Mouse (Mus musculus) testis, postnatal 14 days (tissue): ENCODE data around the gene Atrn.

Experiments used
- DNase-seq: peaks from one replicate; pipeline ENCODE4 v3.0.0; 2021; ENCODE audit warnings: low spot score

Atrn gene

DNA sequence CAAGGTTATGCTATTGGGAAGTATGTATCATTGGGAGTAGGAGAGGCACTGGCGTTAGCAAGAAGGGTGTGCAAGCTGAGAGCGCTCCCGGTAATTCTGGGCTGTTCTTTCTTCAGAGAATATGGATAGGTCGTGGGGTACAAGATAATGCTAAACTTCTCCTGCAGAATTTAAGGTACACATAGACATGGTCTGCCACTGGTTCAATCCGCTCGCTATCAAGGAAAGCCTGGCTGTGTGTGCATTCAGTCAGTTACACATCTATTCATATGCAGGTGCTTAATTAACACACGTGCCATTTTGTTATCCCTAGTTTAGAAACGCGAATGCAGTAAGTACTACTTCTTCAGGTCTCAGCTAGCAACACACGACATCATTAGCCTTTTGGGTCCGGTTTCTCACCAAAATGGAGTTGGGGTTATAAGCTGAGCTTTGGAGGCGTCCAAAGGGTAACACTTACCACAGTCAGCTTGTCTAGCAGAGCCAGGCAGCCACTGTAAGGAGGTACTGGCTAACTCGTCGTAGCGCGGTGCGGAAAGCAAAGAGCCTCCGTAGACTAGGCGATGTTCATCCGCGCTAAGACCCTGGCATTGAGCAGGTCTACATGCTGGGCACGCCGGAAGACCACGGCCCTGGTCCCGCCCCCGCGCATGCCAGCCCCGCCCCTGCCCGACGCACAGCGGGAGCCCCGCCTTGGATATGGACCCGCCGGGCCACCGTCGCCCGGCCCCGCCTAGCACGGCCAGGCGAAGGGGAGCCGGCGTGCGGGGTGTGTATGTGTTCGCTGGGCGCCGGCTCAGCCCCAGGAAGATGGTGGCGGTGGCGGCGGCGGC is at the start of gene Atrn, which contains the start of gene 4930402H24Rik:
Atrn (plus strand) TSS at position 745 of the 833 bp plus-strand sequence.
4930402H24Rik (minus strand) TSS at position 656 of the 833 bp plus-strand sequence.
- DNase-seq: peak; percentile 92

DNA sequence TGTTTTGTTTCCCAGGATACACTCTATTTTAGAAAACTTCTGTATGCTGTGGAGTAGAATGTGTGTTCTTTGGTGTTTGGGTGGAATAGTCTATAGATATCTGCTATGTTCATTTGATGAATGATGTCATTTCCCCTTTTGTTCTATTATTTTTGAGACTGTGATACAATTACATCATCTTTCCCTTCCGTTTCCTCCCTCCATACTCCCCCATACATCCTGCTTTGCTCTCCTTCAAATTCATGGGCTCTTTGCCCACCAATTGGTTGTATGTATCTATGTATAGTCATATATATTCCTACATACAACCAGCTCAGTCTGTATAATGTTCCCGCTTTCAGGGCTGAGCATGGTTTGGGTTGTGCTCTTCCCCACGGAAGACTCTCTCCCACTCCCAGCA is 44.2 kb upstream of the Atrn start:
- no peak for DNase-seq

DNA sequence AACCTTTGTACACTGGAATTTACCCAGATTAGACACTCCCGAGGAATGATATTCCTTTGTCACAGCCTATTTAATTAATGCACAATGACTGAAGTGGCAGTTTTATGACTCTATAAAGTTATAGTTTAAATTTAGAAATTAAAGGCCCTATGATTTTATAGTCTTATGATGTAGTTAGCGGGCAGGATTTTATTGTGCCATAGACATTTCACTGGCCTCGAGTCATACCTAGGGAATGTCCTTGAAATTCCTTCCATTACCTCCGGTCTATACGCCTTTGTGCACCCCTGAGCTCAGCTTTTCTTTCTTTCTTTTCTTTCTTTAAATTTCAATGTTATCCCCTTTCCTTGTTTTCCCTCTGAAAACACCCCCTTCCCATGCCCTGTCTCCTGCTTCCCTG is 35.4 kb upstream of the Atrn start:
- no peak for DNase-seq

DNA sequence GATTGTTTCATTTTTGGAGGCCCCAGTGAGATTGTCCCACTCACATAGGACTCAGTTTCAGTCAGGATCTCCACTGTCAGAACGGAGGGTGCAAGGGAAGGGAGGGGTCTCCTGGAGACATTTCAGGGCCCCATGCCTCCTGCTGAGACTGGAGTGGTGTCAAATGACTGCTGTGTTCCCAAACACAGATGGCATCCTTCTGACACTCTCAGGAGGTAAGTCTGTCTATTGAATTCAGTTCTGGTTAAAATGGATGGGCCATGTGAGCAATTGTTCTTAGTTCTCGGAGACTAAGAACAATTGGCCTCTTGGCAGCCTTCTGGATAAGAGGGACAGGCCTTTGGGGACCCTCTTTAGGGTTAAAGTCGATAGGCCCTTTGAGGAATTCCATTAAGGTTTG is 28.9 kb upstream of the Atrn start:
- DNase-seq: no peak

DNA sequence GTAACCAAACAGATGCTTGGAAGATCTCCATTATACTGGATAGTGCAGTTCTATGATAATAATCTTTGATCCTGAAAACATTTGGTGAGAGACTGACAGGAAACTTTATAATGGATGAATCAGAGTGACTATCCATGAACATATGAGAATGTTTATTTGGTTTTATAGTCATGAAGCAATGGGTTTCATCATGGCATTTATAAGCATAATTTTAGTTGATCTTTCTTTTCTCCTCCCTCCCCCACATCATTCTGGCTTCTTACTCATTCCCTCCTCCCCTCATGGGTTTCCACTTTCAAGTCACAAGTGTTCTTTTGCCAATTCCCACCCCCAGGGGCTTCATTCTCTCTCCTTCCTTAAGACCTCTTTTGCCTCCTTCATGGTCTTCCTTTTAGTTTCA is 19.3 kb upstream of the Atrn start:
- DNase-seq: no peak

DNA sequence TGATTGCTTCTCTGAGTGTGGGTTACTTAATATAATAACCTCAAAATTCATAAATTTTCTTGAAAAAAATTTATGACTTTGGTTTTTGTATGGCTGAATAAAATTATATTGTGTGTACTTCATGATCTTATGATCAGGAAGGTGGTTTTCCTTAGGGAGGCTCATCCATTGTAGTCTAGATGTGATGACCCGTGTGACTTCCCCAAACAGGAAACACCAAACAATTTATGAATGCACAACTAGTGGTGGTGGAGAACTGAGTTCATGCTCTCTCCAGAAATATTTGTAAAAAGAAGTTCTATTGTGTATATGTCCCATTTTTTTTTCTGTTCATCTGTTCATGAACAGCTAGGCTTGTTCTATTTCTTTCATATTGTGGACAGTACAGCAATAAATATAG is 18.8 kb upstream of the Atrn start:
- DNase-seq: no peak

DNA sequence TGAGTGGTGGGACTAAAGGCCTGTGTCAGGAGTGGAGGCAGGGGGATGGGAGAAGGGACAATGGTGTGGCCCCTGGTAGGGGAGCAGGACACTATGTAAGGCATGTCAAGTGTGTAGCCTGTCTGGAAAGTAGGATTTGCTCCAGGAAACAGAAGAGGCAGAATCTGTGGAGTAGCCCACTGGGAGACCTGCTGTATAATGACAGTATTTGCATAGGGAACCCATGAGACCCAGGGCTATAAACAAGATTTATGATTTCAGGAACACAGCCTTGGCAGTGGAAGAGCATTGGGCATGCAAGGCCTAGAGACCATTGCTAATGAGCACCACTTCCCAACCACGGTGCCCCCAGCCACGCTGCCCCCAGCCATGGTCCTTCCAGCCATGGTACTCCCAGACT is 9.4 kb upstream of the Atrn start:
- DNase-seq: no peak

DNA sequence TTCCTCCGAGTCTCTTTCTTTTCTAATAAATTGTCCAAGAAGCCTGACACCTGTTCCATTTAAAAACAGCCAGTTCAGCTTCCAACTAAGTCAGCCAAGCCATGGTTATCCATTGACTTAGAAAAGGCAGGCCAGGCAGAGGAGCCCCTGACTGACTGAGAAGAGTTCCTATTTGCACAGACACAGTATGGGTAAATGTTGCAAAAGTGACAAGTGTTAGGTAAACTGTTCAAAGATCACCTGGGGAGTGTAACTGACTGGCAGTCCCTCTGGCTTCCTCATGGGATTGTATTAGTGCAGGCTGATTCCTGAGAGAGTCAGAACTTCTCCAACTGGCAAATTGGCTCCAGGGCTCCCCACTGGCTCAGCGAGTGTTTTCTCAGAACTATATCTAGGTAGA is 8.4 kb upstream of the Atrn start:
- DNase-seq: no peak

DNA sequence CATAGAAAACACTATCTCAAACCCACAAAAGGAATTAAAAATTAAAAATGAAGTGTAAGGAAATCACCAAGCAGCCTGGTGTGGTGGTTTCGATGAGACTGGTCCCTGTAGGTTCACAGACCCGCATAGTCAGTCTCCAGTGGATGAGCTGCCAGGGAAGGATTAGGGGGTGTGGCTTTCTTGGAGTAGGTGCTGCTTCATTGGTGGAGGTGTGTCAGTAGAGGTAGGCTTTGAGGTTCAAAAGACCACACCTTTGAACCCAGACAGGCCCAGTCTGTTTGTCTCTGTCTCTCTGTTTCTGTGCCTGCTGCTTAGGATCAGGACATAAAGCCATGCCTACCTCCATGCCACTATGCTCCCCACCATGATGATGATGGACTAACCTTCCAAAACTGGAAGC is 7.5 kb upstream of the Atrn start:
- no peak for DNase-seq

DNA sequence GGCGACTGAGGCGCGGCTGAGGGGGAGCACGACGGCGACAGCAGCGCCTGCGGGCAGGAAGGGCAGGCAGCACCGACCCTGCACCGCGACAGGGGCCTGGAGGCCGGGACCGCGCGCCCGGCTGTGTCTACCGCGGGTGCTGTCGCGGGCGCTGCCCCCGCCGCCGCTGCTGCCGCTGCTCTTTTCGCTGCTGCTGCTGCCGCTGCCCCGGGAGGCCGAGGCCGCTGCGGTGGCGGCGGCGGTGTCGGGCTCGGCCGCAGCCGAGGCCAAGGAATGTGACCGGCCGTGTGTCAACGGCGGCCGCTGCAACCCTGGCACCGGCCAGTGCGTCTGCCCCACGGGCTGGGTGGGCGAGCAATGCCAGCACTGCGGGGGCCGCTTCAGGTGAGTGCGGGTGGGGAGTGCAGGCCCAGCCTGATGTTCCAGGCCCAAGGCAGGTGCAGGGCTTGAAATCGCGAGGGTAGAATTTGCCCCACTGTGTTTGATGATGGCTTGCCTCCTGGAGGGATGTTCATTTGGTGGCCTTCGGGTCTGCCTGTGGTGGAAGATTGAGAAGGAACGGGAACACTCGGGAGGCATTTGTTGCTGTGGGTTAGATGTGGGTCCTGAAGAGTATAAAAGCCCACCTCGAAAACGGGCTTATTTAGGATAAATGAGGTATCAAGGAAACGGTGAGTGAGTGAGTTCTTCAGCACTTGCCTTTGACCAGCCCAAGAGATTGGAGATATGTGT is 455 bp downstream of the Atrn start:
- DNase-seq: peak; percentile 56

DNA sequence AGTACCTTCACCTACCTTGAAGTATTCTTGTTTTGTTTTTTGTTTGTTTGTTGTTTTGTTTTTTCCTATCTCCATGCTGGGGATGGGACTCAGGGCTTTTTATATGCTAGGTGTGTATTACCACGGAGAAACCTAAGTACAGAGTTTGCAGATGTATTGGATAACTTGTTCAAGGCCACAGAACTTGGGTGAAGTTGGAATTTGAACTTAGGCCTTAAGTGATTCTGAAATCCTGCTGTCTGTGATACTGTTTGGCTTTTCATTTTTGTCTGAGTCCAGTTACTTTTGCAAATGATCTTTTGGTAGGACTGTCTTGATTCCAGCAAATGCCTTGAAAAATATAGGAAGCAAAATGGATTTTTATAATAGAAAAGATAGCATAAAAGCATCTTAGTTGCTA is 5.4 kb downstream of the Atrn start:
- DNase-seq: no peak

DNA sequence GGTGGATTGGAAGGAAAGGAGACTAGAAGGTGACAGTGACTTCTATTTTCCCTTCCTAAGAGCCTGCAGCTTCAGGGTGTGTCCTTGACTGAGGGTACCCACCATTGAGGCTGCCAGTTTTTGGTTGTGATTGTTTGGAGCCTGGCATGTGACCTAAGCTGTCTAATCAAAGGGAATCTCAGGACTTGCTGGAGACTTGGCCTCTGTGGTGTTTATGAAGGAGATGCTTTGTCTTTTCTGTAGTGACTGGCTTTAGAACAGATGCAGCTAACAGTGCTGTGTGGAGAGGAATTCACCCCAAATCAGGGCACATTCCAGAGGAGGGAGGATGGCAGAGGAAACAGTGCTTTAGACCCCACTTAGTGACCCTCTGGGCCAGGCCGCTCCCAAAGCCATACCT is 8.6 kb downstream of the Atrn start:
- DNase-seq: no peak

DNA sequence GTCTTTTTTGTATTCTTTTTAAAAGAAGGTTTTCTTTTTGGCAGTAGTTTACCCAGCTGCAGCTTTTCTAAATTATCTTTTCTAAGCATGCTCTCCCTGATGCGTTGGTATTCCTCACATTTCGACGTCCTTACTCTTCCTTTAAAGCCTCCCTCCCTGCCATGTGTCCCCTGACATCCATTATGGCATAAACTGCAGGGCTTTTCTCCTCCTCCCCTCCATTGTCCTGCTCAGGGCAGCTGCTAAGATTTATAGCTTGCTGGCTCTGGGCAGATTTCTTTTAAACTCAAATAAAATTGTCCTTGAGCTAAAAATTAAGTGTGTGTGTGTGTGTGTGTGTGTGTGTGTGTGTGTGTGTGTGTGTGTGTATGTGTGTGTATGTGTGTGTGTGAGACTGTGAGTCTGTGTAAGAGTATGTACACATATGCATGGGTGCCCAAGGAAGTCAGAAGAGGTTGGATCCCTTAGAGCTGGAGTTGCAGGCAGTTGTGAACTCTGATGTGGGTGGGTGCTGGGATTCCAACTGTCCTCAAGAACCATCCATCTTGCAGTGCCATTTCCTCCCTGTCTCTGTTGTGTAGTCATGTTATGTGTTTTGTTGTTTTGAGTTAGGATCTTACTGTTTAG is 10.3 kb downstream of the Atrn start:
- DNase-seq: no peak

DNA sequence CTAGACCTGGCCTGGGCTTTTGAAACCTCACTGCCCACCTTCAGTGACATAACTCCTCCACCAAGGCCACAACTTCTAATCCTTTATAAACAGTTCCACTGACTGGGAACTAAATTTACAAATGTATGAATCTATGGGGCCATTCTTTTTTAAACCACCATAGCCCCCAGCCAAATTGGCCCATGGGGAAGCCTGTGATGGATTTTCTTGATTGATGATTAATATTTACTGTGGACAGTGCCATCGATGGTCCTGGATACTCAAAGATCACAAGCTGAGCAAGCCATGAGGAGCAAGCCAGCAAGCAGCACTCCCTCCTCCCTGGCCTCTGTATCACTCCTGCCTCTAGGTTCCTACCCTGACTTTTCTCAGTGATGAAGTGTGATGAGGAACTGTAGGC is 11.4 kb downstream of the Atrn start:
- no peak for DNase-seq

DNA sequence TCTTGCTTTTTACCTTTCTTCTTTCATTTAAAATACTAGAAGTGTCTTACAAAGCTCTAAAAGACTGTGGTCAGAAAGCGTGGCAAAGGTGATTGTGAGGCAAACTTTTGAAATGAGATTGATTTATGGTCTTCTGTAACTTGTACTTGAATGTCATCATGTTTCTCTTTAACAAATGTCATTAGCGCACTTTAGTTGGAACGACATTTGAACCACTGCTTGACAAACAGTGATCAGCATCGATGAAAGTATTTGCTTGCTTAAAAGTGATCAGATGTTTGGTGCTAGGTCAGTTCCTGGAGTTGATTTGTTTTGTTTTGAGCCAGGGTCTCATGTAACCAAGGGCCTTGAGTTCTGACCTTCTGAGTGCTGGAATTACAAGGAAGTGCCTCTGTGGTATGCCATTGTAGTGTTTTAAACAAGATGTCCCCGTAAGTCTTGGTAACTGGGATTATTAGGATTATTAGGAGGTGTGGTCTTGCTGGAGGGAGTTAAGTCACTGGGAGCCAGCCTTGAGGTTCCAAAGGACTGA is 12.8 kb downstream of the Atrn start:
- DNase-seq: no peak

DNA sequence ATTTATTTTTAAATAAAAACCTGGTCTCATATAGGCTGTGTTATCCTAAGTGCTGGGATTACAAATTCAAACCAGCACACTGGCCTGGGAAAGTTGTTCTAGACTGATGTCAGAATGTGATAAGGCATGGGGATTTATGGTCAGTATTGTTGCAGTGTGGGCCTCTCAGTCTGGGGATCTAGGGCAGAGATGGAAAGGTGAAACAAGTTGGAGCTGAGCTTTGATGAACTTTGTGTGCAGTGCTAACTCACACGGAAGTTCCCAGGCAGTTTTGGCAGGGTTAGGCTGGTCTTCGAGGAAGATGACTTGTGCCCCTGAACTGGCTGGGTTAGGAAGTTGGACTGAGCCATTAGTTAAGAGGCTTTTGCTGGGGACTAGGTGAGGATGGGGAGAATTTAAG is 18.7 kb downstream of the Atrn start:
- no peak for DNase-seq

DNA sequence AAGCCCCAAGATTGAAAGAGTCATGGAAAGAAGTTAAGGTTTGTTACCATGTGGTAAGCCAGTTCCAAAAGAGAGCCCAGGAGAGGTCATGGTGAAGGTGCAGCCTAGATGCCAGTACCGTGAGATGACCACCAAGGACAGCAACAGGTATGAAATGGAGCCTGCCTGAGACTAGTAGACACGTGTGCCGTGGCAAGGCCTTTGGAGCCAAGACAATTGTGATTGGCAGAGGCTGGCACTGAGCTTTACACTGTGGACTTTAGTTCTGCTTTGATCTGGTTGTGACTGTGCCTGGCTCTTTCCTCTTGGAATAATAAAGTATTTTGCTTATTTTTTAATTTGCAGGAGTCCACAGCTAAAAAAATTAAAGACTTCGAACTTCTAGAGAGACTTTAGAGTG is 21.7 kb downstream of the Atrn start:
- DNase-seq: no peak

DNA sequence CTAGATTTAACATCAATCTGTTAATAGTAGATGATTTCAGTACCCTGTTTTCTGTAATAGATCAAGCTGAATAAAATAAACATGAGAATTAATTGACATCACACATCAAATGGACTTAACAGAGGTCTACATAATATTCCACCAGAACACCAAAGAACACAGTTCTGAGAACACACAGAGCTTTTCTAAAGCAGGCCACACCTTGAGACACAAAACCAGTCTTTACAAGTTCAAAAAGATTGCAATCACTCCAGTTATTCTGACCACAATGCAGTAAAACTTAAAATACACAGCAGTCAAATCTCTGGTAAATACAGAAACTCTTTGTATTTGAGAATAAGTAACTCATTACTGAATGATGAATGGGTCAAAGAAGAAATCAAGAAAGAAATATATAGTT is 22.2 kb downstream of the Atrn start:
- DNase-seq: no peak

DNA sequence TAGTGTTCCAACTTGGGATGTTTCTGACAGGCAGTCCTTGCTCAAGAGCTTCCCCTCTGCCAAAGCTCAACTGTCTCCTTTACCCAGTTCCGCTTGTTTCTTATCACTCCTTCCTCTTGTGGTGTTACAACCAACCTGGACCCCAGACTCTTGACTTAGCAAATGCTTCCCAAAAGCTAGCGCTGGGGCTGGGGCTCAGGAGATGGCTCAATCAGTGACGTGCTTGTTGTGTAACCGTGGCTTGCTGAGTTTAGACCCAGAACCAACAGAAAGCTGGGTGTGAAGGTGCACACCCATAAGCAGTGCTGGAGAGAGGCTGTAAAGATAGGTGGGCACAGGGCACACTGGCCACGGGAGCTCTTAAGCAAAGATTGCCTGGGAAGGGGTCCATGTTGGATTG is 23.7 kb downstream of the Atrn start:
- no peak for DNase-seq

DNA sequence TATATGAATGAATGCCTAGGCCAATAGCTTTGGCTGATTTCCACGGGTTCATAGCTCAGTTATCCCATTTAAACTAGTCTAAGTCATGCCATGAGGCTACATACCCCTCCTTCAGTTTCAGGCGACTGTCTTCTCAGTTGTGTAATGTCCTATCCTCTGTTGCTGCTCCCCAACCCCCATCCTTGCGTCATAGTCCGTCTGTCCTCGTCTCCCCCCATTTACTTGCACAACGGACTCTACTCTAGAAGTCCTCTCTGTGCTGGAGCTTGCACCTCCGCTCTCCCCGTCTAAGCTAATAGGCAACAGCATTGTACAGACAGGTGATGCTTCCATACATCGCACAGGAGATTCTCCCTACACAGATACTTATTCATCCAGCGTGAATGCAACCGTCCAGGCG is 26.6 kb downstream of the Atrn start:
- DNase-seq: no peak

DNA sequence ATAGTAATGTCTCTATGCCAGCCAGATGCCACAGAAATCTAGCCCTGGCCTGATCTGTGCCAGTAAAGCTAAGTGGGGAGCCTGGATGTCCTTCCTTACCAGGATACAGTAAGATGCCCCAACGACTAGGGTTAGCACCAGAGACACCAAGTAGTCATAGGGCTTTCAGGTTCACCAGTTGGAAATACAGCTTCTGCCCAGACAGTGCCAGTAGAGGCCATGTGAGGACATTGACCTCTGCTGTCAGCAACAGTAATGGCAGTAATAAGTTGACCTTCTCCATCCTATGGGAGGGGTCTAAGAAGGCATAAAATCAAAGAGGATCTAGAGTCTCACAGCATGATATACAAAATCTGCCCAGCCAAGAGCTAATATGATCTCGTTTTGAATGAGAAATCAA is 43.5 kb downstream of the Atrn start:
- no peak for DNase-seq

DNA sequence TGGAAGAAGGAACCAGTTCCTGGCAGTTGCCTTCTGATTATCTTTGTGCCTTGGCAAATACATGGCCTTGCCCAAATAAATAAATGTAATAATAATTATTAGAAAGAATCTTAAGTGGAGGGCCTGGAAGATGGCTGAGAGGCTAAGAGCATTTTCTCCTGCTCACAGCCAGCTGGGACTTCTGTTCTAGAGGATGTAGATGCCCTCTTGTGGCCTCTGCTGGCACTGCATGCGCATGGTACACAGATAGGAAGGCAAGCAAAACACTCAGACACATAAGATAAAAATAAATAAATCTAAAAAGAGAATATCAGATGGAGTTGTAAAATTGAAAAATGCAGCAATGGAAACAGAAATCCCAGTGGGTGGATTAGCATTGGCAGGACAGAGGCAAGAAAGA is 44.3 kb downstream of the Atrn start:
- peak; percentile 65 for DNase-seq

DNA sequence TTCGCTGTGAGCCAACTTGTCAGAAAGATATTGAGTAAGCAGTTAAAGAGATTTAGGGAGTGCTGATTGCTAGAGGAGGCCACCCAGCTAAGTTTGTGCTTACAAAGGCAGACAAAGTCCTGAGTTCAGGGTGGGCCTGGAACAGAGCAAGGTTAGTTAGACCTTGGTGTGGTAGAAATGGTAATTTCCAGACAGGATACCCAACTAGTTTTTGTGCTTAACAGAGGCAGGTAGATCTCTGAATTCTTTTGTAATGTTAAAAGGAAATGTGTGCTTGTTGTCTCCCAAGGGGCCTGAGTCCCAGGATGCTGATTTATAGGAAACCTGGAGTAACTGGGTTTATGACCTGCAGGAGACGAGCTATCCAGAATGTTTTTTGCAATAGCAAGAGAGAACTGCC is 52.6 kb downstream of the Atrn start:
- DNase-seq: no peak
